ENCODE assay signal across 16 mouse cellular contexts in genomic region chr1:153219376-153219775, GRCm38 (mm10). TPM values are rescaled to one million over a fixed set of nuclear protein-coding genes. Genes with fewer than 3 reads are reported as not detected.
DNase-seq lines count a peak whose midpoint lies in the region; ATAC-seq lines count a peak whose summit lies in the region.
"Had no signal": no experiment of that assay in that cellular context is flagged by ENCODE, and none has a peak within 500 bp of the region (broad histone marks: within the 10 kb centered on the region; RNA-seq: fewer than 3 reads in every experiment).

No protein-coding gene starts in this region.

- no peak for DNase-seq in kidney, adult 8-10 months
- DNase-seq in R1 (ENCODE audit: low read depth, low spot score), result peak; percentile 66
- peak; percentile 12 for DNase-seq in cerebellum, adult 11-12 months
- DNase-seq in Muller cell, postnatal 12 days (ENCODE audit: inconsistent ontology term), result no peak
- DNase-seq in embryo, embryonic 11 days, result no peak
- DNase-seq: adrenal gland, postnatal 14 days; kidney, adult 2 months; lung, adult 2 months; right cerebral cortex, postnatal 25 days; thymus, adult 18-20 months had no signal

- no peaks in the 10 kb centered on the region for H3K4me1 ChIP-seq in kidney, embryonic 14.5 days (ENCODE audit: control insufficient read depth, insufficient read depth, low read length)
- no peaks in the 10 kb centered on the region for H3K4me1 ChIP-seq in forebrain, embryonic 16.5 days (replicated peaks; ENCODE audit: control insufficient read depth, insufficient read depth, low read length)
- H3K4me1 ChIP-seq: hindbrain, embryonic 12.5 days; limb, embryonic 15.5 days had no signal

- ATAC-seq in kidney, embryonic 14.5 days (ENCODE audit: low FRiP score, low TSS enrichment), result 0 out of 2 replicates have a peak, but pooled peaks have one; percentile 4
- ATAC-seq in forebrain, embryonic 16.5 days, result peak; percentile 54; the same call in 1 of the 2 replicates

- peaks cover 49% of the 10 kb centered on the region for H3K36me3 ChIP-seq in kidney, embryonic 14.5 days (ENCODE audit: control insufficient read depth, insufficient read depth, low read length)
- H3K36me3 ChIP-seq in forebrain, embryonic 16.5 days (ENCODE audit: control insufficient read depth, insufficient read depth), result peaks cover 8% of the 10 kb centered on the region

- H3K4me3 ChIP-seq in kidney, embryonic 14.5 days (ENCODE audit: low read length), result no peak overlapping the region
- H3K4me3 ChIP-seq in forebrain, embryonic 16.5 days (replicated peaks; ENCODE audit: low read length), result no peak overlapping the region
- H3K4me3 ChIP-seq: embryonic facial prominence, embryonic 13.5 days; hindbrain, embryonic 12.5 days; limb, embryonic 15.5 days had no signal

- no peak overlapping the region for H3K27ac ChIP-seq in kidney, embryonic 14.5 days (ENCODE audit: low read depth, low read length)
- no peak overlapping the region for H3K27ac ChIP-seq in forebrain, embryonic 16.5 days (ENCODE audit: low read length)
- H3K27ac ChIP-seq: embryonic facial prominence, embryonic 13.5 days; hindbrain, embryonic 12.5 days; limb, embryonic 15.5 days had no signal

- WGBS in kidney, embryonic 14.5 days, result 62% methylated on average over 9 of the region's 9 CpGs
- 47% methylated on average over 9 of the region's 9 CpGs for WGBS in forebrain, embryonic 16.5 days

- H3K4me2 ChIP-seq in kidney, embryonic 14.5 days (replicated peaks; ENCODE audit: low read depth, low read length), result no peak overlapping the region
- no peak overlapping the region for H3K4me2 ChIP-seq in forebrain, embryonic 16.5 days (ENCODE audit: low read length)
- H3K4me2 ChIP-seq: embryonic facial prominence, embryonic 13.5 days; hindbrain, embryonic 12.5 days; limb, embryonic 15.5 days had no signal

- no peaks in the 10 kb centered on the region for H3K27me3 ChIP-seq in kidney, embryonic 14.5 days (ENCODE audit: control insufficient read depth, insufficient read depth, low read length)
- no peaks in the 10 kb centered on the region for H3K27me3 ChIP-seq in forebrain, embryonic 16.5 days (replicated peaks; ENCODE audit: control insufficient read depth, insufficient read depth, low read length)
- H3K27me3 ChIP-seq: CH12.LX; embryonic facial prominence, embryonic 13.5 days; hindbrain, embryonic 12.5 days; limb, embryonic 15.5 days had no signal

- H3K9me3 ChIP-seq in kidney, embryonic 14.5 days (ENCODE audit: control insufficient read depth, low read length), result no peaks in the 10 kb centered on the region
- no peaks in the 10 kb centered on the region for H3K9me3 ChIP-seq in forebrain, embryonic 16.5 days (ENCODE audit: control insufficient read depth, low read length)
- H3K9me3 ChIP-seq: embryonic facial prominence, embryonic 13.5 days; hindbrain, embryonic 12.5 days; limb, embryonic 15.5 days had no signal

- no peak overlapping the region for H3K9ac ChIP-seq in kidney, embryonic 14.5 days (ENCODE audit: low read depth, low read length)
- H3K9ac ChIP-seq in forebrain, embryonic 16.5 days (replicated peaks; ENCODE audit: low read depth, low read length), result no peak overlapping the region
- H3K9ac ChIP-seq: embryonic facial prominence, embryonic 13.5 days; hindbrain, embryonic 12.5 days; limb, embryonic 15.5 days had no signal

RNA-seq across cellular contexts. Expression of gene Lamc2, which starts 33.1 kb away (rescaled TPM):
- 24.5 and 44.2 TPM in 2 replicates for polyA plus RNA-seq in kidney, embryonic 14.5 days (2014; fragmentation: Nextera tagmentation; extraction: Ambion mirVana)
- 1.6 and 2.0 TPM in 2 replicates for polyA plus RNA-seq in forebrain, embryonic 16.5 days (2015; fragmentation: Nextera tagmentation; extraction: Ambion mirVana)

Comparison
In these comparisons a context has a peak if more than half of its experiments do, and no peak if none do; other contexts are left out.
1. DNase-seq: peak in R1 (single experiment) and cerebellum, adult 11-12 months (single experiment); none in kidney, adult 8-10 months (0 of 2), Muller cell, postnatal 12 days (single experiment) and embryo, embryonic 11 days (single experiment).